Mouse (Mus musculus) liver, embryonic 13.5 days (tissue): ENCODE measurements around the gene Nat14. TPM values are rescaled to one million over a fixed set of nuclear protein-coding genes. Genes with fewer than 3 reads are reported as not detected.

Experiments used
- ATAC-seq: fragments of 200-750 bp; cut with Nextera tagmentation; 2 replicates; pipeline ENCODE4 v1.8.0; 2017; ENCODE audit warnings: low read depth, mild to moderate bottlenecking, moderate number of reproducible peaks, moderate library complexity
- DNase-seq: peaks from one replicate; pipeline ENCODE4 v3.0.0; 2022
- H3K27ac ChIP-seq: fragments of 300-500 bp; sonication (generic); 2 replicates; pipeline ENCODE4 v1.5.1; 2015; ENCODE audit warnings: moderate library complexity, mild to moderate bottlenecking, inconsistent platforms
- H3K27me3 ChIP-seq: fragments of 300-500 bp; sonication (generic); 2 replicates; pipeline ENCODE4 v1.6.1; 2015; ENCODE audit warnings: mild to moderate bottlenecking, inconsistent platforms
- H3K36me3 ChIP-seq: fragments of 300-500 bp; sonication (generic); 2 replicates; pipeline ENCODE4 v1.6.1; 2015; ENCODE audit warnings: mild to moderate bottlenecking, inconsistent platforms
- H3K4me1 ChIP-seq: fragments of 300-500 bp; sonication (generic); replicated peaks from 2 replicates; pipeline ENCODE4 v1.6.1; 2015; ENCODE audit warnings: inconsistent platforms
- H3K4me2 ChIP-seq: fragments of 300-500 bp; sonication (generic); 2 replicates; pipeline ENCODE4 v1.6.1; 2015; ENCODE audit warnings: inconsistent platforms, mild to moderate bottlenecking, moderate library complexity
- H3K4me3 ChIP-seq: fragments of 300-500 bp; sonication (generic); replicated peaks from 2 replicates; pipeline ENCODE4 v1.5.1; 2015; ENCODE audit warnings: mild to moderate bottlenecking, inconsistent platforms
- H3K9ac ChIP-seq: fragments of 300-500 bp; sonication (generic); 2 replicates; pipeline ENCODE4 v1.6.1; 2015; ENCODE audit warnings: mild to moderate bottlenecking, inconsistent platforms
- H3K9me3 ChIP-seq: fragments of 300-500 bp; sonication (generic); replicated peaks from 2 replicates; pipeline ENCODE4 v1.6.1; 2016; ENCODE audit warnings: inconsistent platforms
- WGBS: fragments of 180-500 bp; shearing (Covaris S2); methylation state at CpG from one replicate; pipeline ENCODE4 v1.1.7; 2015; ENCODE audit not compliant: insufficient replicate concordance; 5-methylcytosine and 5-hydroxymethylcytosine counted together
- polyA plus RNA-seq: library from polyadenylated mRNA; unstranded; fragments of >200 nt; fragmentation: Nextera tagmentation; extraction: Ambion mirVana; gene quantifications from 2 replicates; pipeline ENCODE4 v1.2.1, GENCODE M21; 2015

The Nat14 gene
- polyA plus RNA-seq, 1 experiment from 2014 or later: 0.67 TPM

GRCm38 (mm10) chr7:4928323-4928722 lies 6.5 kb downstream of the Nat14 start:
- no peak overlapping the region for H3K4me3 ChIP-seq
- H3K4me2 ChIP-seq: no peak overlapping the region
- peaks cover 46% of the 10 kb centered on the region for H3K27me3 ChIP-seq
- no peaks in the 10 kb centered on the region for H3K9me3 ChIP-seq
- peaks cover 12% of the 10 kb centered on the region for H3K4me1 ChIP-seq
- WGBS: 75% methylated on average over 17 of the region's 17 CpGs
- DNase-seq (no peak), ATAC-seq (no peak)
- no peaks in the 10 kb centered on the region for H3K36me3 ChIP-seq
- no peak overlapping the region for H3K27ac ChIP-seq
- H3K9ac ChIP-seq: no peak overlapping the region

GRCm38 (mm10) chr7:4933103-4933502 lies 11.3 kb downstream of the Nat14 start:
- no peak for ATAC-seq
- H3K4me3 ChIP-seq: no peak overlapping the region
- no peak for DNase-seq
- no peak overlapping the region for H3K9ac ChIP-seq
- H3K27me3 ChIP-seq: no peaks in the 10 kb centered on the region
- H3K27ac ChIP-seq: no peak overlapping the region
- no peaks in the 10 kb centered on the region for H3K36me3 ChIP-seq
- WGBS: 70% methylated on average over 12 of the region's 12 CpGs
- H3K4me1 ChIP-seq: no peaks in the 10 kb centered on the region
- H3K4me2 ChIP-seq: no peak overlapping the region
- 0 out of 2 replicates have a peak, but pooled peaks cover 5% of the 10 kb centered on the region for H3K9me3 ChIP-seq

- ATAC-seq (no peak), DNase-seq (no peak)
- Histone ChIP-seq H3K4me3 (no peak overlapping the region), H3K4me2 (no peak overlapping the region), H3K27ac (no peak overlapping the region), H3K4me1 (no peaks in the 10 kb centered on the region), H3K9me3 (0 out of 2 replicates have a peak, but pooled peaks cover 5% of the 10 kb centered on the region), H3K27me3 (no peaks in the 10 kb centered on the region), H3K36me3 (no peaks in the 10 kb centered on the region), H3K9ac (no peak overlapping the region)
- 63% methylated on average over 4 of the region's 4 CpGs for WGBS
These were observed 12.5 kb downstream of the Nat14 start for GRCm38 (mm10) chr7:4934160-4934914.

- H3K9ac ChIP-seq: no peak overlapping the region
- no peaks in the 10 kb centered on the region for H3K36me3 ChIP-seq
- 59% methylated on average over 10 of the region's 10 CpGs for WGBS
- no peak for ATAC-seq
- H3K4me1 ChIP-seq: no peaks in the 10 kb centered on the region
- no peaks in the 10 kb centered on the region for H3K27me3 ChIP-seq
- H3K9me3 ChIP-seq: 0 out of 2 replicates have a peak, but pooled peaks cover 5% of the 10 kb centered on the region
- no peak overlapping the region for H3K4me2 ChIP-seq
- H3K4me3 ChIP-seq: no peak overlapping the region
- H3K27ac ChIP-seq: no peak overlapping the region
- DNase-seq: no peak
These were observed 15.0 kb downstream of the Nat14 start for GRCm38 (mm10) chr7:4936832-4937231.

- Histone ChIP-seq H3K9me3 (0 out of 2 replicates have a peak, but pooled peaks cover 5% of the 10 kb centered on the region), H3K36me3 (no peaks in the 10 kb centered on the region), H3K27ac (no peak overlapping the region), H3K27me3 (no peaks in the 10 kb centered on the region), H3K4me2 (no peak overlapping the region), H3K4me1 (no peaks in the 10 kb centered on the region), H3K9ac (no peak overlapping the region), H3K4me3 (no peak overlapping the region)
- DNase-seq: no peak
- WGBS: 62% methylated on average over 11 of the region's 11 CpGs
- no peak for ATAC-seq
These were observed 15.6 kb downstream of the Nat14 start for GRCm38 (mm10) chr7:4937392-4937791.

- DNase-seq (peak; percentile 59), ATAC-seq (0 out of 2 replicates have a peak, but pooled peaks have one; percentile 40)
- H3K27me3 ChIP-seq: no peaks in the 10 kb centered on the region
- no peak overlapping the region for H3K9ac ChIP-seq
- H3K4me1 ChIP-seq: peaks cover 2% of the 10 kb centered on the region; the same call in 1 of the 2 replicates
- no peak overlapping the region for H3K27ac ChIP-seq
- H3K4me3 ChIP-seq: no peak overlapping the region
- WGBS: 42% methylated on average over 2 of the region's 2 CpGs
- H3K9me3 ChIP-seq: 0 out of 2 replicates have a peak, but pooled peaks cover 5% of the 10 kb centered on the region
- no peak overlapping the region for H3K4me2 ChIP-seq
- no peaks in the 10 kb centered on the region for H3K36me3 ChIP-seq
These were observed 16.6 kb downstream of the Nat14 start for GRCm38 (mm10) chr7:4938456-4938855.

GRCm38 (mm10) chr7:4940068-4940479 lies 18.2 kb downstream of the Nat14 start:
- no peak overlapping the region for H3K4me2 ChIP-seq
- 19% methylated on average over 9 of the region's 9 CpGs for WGBS
- peaks cover 6% of the 10 kb centered on the region; the same call in 1 of the 2 replicates for H3K4me1 ChIP-seq
- no peaks in the 10 kb centered on the region for H3K9me3 ChIP-seq
- no peak overlapping the region for H3K27ac ChIP-seq
- ATAC-seq (no peak; the same call in 1 of the 2 replicates), DNase-seq (peak; percentile 63)
- no peaks in the 10 kb centered on the region for H3K36me3 ChIP-seq
- H3K9ac ChIP-seq: no peak overlapping the region
- H3K27me3 ChIP-seq: peaks cover 3% of the 10 kb centered on the region; the same call in 1 of the 2 replicates
- no peak overlapping the region for H3K4me3 ChIP-seq

- Histone ChIP-seq H3K9me3 (no peaks in the 10 kb centered on the region), H3K36me3 (no peaks in the 10 kb centered on the region), H3K27me3 (peaks cover 8% of the 10 kb centered on the region; the same call in 1 of the 2 replicates), H3K27ac (no peak overlapping the region), H3K4me2 (no peak overlapping the region), H3K9ac (no peak overlapping the region), H3K4me3 (no peak overlapping the region), H3K4me1 (peaks cover 6% of the 10 kb centered on the region; the same call in 1 of the 2 replicates)
- ATAC-seq: no peak
- WGBS: 33% methylated on average over 5 of the region's 5 CpGs
- no peak for DNase-seq
These were observed 20.8 kb downstream of the Nat14 start for GRCm38 (mm10) chr7:4942673-4943072.

- ATAC-seq (peak; percentile 77), DNase-seq (peak; percentile 77)
- no peak overlapping the region; the same call in 1 of the 2 replicates for H3K9ac ChIP-seq
- peak overlapping the region; percentile 53 for H3K4me2 ChIP-seq
- H3K27me3 ChIP-seq: peaks cover 8% of the 10 kb centered on the region; the same call in 1 of the 2 replicates
- H3K4me1 ChIP-seq: peaks cover 6% of the 10 kb centered on the region; the same call in 1 of the 2 replicates
- 12% methylated on average over 15 of the region's 15 CpGs for WGBS
- no peak overlapping the region for H3K27ac ChIP-seq
- H3K4me3 ChIP-seq: peak overlapping the region; percentile 31
- H3K36me3 ChIP-seq: no peaks in the 10 kb centered on the region
- H3K9me3 ChIP-seq: no peaks in the 10 kb centered on the region
These were observed 21.5 kb downstream of the Nat14 start for GRCm38 (mm10) chr7:4943223-4943815.

- Histone ChIP-seq H3K4me1 (peaks cover 6% of the 10 kb centered on the region; the same call in 1 of the 2 replicates), H3K9ac (no peak overlapping the region), H3K4me3 (no peak overlapping the region), H3K36me3 (no peaks in the 10 kb centered on the region), H3K27me3 (peaks cover 8% of the 10 kb centered on the region; the same call in 1 of the 2 replicates), H3K9me3 (no peaks in the 10 kb centered on the region), H3K4me2 (no peak overlapping the region), H3K27ac (no peak overlapping the region)
- no peak for ATAC-seq
- 39% methylated on average over 2 of the region's 2 CpGs for WGBS
- DNase-seq: no peak
These were observed 26.0 kb downstream of the Nat14 start for GRCm38 (mm10) chr7:4947855-4948254.

- Histone ChIP-seq H3K36me3 (no peaks in the 10 kb centered on the region), H3K4me2 (no peak overlapping the region), H3K27ac (no peak overlapping the region), H3K27me3 (peaks cover 8% of the 10 kb centered on the region; the same call in 1 of the 2 replicates), H3K4me1 (peaks cover 4% of the 10 kb centered on the region; the same call in 1 of the 2 replicates), H3K9ac (no peak overlapping the region), H3K9me3 (no peaks in the 10 kb centered on the region), H3K4me3 (no peak overlapping the region)
- ATAC-seq (no peak), DNase-seq (no peak)
- WGBS: 40% methylated on average over 6 of the region's 6 CpGs
These were observed 26.6 kb downstream of the Nat14 start for GRCm38 (mm10) chr7:4948386-4948785.
